Mouse (Mus musculus): ENCODE measurements around the gene Padi3. TPM values are rescaled to one million over a fixed set of nuclear protein-coding genes. Genes with fewer than 3 reads are reported as not detected.

Padi3 gene
- polyA plus RNA-seq, 1 experiment: not detected

- Histone ChIP-seq H3K27ac (ENCODE audit: insufficient read depth, low read length) (no peak overlapping the region), H3K4me3 (ENCODE audit: insufficient read depth, low read length) (no peak overlapping the region), H3K4me1 (ENCODE audit: control insufficient read depth, insufficient read depth, low read length) (no peaks in the 10 kb centered on the region)
- TF ChIP-seq POLR2A (IDR thresholded peaks at IDR 0.05; ENCODE audit: extremely low read depth, insufficient read depth, low read length) (no peak), CTCF (IDR thresholded peaks at IDR 0.05; ENCODE audit: extremely low read depth, insufficient read depth, low read length) (peak; percentile 58)
These were observed 11.5 kb upstream of the Padi3 start for GRCm38 (mm10) chr4:140821988-140822387.

DNA sequence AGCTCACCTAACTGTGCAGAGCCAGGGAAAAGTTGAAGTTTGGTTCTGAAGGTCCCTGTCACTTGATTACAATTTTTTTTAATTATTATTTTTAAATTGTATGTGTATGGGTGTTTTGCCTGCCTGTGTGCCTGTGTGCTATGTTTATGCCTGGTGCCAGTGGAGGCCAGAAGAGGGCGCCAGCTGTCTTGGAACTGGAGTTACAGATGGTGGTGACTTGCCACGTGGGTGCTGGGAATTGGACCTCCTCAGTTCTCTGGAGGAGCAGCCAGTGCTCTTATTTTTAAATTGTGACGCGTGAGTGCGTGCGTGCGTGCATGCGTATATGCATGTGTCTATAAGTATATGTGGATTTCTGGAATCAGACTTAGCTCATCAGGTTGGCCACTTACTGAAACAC lies 7.0 kb upstream of the Padi3 start:
- no peak overlapping the region for H3K4me3 ChIP-seq (ENCODE audit: insufficient read depth, low read length)
- TF ChIP-seq POLR2A (IDR thresholded peaks at IDR 0.05; ENCODE audit: extremely low read depth, insufficient read depth, low read length): no peak
- TF ChIP-seq CTCF (IDR thresholded peaks at IDR 0.05; ENCODE audit: extremely low read depth, insufficient read depth, low read length): no peak
- no peak overlapping the region for H3K27ac ChIP-seq (ENCODE audit: insufficient read depth, low read length)
- H3K4me1 ChIP-seq (ENCODE audit: control insufficient read depth, insufficient read depth, low read length): no peaks in the 10 kb centered on the region

DNA sequence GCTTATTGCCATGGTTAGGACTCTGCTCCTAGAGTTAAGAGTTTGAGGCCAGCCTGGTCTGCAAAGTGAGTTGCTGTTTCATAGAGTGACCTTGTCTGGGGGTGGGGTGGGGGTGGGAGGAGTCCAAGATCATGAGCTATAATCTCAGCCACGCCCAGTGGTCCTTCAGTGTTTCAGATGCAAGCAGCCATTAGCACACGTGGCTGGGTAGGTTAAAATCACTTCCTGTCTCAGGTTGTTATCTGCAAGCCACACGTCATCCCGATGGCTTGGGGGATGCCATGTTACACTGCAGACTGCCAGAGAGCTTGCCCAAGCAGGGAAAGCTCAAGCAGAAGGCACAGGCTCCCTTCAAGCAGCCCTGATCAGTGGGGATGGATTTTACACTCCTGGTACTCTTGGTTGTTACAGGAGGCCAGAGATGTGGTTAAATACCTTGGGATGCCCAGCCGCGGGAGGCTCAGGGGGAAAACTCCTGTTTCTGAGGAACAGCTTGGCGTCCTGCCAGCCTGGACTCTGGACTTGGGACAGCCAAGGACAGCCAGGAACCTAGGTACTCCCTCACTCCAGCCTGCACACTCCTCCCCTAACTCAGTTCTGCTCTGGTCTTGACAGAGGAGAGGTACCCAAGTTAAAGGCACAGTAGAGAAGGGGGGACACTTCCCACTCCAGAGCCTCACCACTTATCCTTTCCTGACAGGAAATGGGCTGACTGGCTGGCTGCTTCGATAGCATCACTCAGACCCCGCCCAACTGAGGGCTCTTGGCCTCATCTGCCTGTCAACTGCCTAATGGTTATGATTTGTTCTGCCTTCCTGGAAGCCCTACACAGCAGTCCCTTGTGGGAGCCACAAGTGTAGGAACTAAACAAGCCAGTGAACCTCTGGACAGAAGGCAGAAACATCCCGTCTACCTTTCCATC lies 5.8 kb upstream of the Padi3 start:
- no peak overlapping the region for H3K27ac ChIP-seq (ENCODE audit: insufficient read depth, low read length)
- H3K4me1 ChIP-seq (ENCODE audit: control insufficient read depth, insufficient read depth, low read length): no peaks in the 10 kb centered on the region
- TF ChIP-seq CTCF (IDR thresholded peaks at IDR 0.05; ENCODE audit: extremely low read depth, insufficient read depth, low read length) (no peak), POLR2A (IDR thresholded peaks at IDR 0.05; ENCODE audit: extremely low read depth, insufficient read depth, low read length) (no peak)
- H3K4me3 ChIP-seq (ENCODE audit: insufficient read depth, low read length): no peak overlapping the region

DNA sequence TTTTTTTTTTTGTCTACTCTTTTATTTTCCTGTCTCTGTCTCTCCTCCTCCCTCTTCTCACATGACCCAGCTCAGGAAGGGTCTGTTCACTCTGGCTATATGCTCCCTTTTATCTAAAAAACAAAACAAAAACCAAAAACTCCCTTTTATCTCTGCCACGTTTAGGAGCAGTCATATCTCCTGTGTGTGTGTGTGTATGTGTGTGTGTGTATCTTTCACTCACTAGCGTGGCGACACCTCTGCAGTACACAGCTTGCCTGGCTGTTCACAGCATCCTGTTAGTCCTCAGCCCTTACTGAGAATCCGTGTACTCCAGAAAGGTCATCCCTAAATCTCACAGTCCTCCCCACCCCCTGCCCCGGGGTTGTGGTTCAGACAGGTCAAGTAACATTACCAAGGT lies 5.0 kb upstream of the Padi3 start:
- no peak overlapping the region for H3K27ac ChIP-seq (ENCODE audit: insufficient read depth, low read length)
- H3K4me1 ChIP-seq (ENCODE audit: control insufficient read depth, insufficient read depth, low read length): no peaks in the 10 kb centered on the region
- TF ChIP-seq POLR2A (IDR thresholded peaks at IDR 0.05; ENCODE audit: extremely low read depth, insufficient read depth, low read length): no peak
- no peak for TF ChIP-seq CTCF (IDR thresholded peaks at IDR 0.05; ENCODE audit: extremely low read depth, insufficient read depth, low read length)
- H3K4me3 ChIP-seq (ENCODE audit: insufficient read depth, low read length): no peak overlapping the region

DNA sequence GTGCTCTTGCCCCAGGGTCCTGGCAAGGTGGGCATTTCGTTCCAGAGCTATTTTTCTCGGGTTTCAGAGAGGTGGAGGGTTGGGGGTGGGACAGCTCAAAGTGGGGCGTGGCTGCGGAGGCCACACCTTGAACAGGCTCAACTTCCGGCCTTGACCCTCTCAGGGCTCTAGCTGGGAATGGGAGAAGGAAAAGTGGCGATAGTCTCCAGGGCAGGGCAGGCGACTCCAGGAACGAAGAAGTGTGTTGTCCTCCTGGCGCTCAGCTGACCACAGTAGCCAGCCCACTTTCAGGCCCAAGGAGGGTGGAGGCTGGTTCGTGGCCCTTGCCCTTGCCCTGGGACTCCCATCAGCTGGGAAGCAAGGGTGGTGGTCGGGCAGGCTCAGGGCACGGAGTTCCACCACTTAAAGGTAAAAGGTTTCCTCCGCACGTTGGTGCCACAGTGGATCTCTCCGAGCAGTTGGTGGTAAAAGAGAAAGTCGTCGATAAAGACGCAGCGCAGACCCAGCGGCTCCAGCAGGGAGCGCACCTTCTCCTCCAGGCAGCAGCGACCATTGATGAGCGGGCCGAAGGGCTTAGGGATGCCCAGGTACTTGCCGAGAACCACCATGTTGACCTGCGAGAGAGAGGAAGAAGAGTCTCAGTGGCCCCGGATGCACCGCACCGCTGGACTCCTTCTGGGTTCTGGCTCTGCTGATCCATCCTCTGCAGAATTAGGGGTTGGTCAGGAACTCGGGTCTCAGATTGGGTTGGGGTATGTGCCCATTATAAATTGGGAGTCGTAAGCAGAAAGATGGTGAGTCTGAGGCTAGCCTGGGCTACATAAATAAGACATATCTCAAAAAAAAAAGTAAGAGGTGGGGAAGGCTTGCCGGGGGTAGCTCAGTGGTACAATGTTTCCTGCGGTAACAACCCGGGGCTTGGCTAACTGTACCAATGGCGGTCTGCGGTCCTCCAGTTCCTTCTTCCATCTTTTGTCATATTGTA lies 4.1 kb upstream of the Padi3 start:
- no peak for TF ChIP-seq POLR2A (IDR thresholded peaks at IDR 0.05; ENCODE audit: extremely low read depth, insufficient read depth, low read length)
- TF ChIP-seq CTCF (IDR thresholded peaks at IDR 0.05; ENCODE audit: extremely low read depth, insufficient read depth, low read length): 0 out of 2 replicates have a peak, but pooled peaks have one; percentile 38
- Histone ChIP-seq H3K4me1 (ENCODE audit: control insufficient read depth, insufficient read depth, low read length) (no peaks in the 10 kb centered on the region), H3K27ac (ENCODE audit: insufficient read depth, low read length) (no peak overlapping the region), H3K4me3 (ENCODE audit: insufficient read depth, low read length) (no peak overlapping the region; the same call in 1 of the 2 replicates)

GRCm38 (mm10) chr4:140813358-140814185 lies 3.1 kb upstream of the Padi3 start:
- Histone ChIP-seq H3K27ac (ENCODE audit: insufficient read depth, low read length) (no peak overlapping the region), H3K4me3 (ENCODE audit: insufficient read depth, low read length) (no peak overlapping the region), H3K4me1 (ENCODE audit: control insufficient read depth, insufficient read depth, low read length) (no peaks in the 10 kb centered on the region)
- no peak for TF ChIP-seq POLR2A (IDR thresholded peaks at IDR 0.05; ENCODE audit: extremely low read depth, insufficient read depth, low read length)
- TF ChIP-seq CTCF (IDR thresholded peaks at IDR 0.05; ENCODE audit: extremely low read depth, insufficient read depth, low read length): no peak

DNA sequence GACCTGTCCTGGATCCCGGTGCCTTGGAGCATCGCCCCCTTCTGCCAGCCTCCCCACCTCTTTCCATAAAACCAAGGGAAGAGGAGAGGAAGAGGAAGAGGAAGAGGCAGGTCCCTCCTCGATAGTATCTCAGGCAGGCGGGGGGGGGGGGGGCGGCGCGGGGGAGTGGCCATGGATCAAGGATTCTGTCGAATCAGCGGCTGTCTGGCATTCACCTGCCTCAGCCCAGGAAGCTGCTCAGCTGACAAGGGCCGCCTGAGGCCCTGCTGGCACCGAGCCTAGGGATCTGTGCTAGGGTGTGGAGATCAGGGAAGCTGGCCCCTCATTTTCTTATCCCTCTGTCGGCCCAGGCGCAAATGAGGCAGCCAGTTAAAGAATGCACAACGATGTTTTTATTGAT lies 2.2 kb upstream of the Padi3 start:
- TF ChIP-seq POLR2A (IDR thresholded peaks at IDR 0.05; ENCODE audit: extremely low read depth, insufficient read depth, low read length): no peak
- no peak overlapping the region for H3K27ac ChIP-seq (ENCODE audit: insufficient read depth, low read length)
- no peaks in the 10 kb centered on the region for H3K4me1 ChIP-seq (ENCODE audit: control insufficient read depth, insufficient read depth, low read length)
- no peak overlapping the region for H3K4me3 ChIP-seq (ENCODE audit: insufficient read depth, low read length)

DNA sequence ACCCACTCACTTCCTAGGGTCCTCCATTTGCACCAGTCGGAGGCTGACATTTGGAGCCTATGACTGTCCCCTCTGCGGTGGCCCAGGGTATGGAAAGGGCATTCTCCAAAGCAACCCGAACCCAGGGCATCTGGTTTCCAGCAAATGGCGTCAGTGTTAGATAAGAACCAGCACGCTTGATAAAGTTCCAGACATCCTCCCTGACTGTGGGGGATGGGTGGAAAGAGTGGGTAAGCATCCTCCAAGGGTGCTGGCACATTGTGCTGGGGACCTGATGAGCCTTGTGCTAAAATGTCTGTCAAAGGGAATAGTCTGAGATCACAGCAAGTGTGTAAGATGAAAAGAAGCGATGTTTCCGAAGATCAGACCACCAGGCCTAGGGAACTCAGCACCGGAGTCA lies 1.7 kb upstream of the Padi3 start:
- Histone ChIP-seq H3K4me1 (ENCODE audit: control insufficient read depth, insufficient read depth, low read length) (no peaks in the 10 kb centered on the region), H3K4me3 (ENCODE audit: insufficient read depth, low read length) (no peak overlapping the region), H3K27ac (ENCODE audit: insufficient read depth, low read length) (no peak overlapping the region)
- TF ChIP-seq CTCF (IDR thresholded peaks at IDR 0.05; ENCODE audit: extremely low read depth, insufficient read depth, low read length) (no peak), POLR2A (IDR thresholded peaks at IDR 0.05; ENCODE audit: extremely low read depth, insufficient read depth, low read length) (no peak)

- TF ChIP-seq POLR2A (IDR thresholded peaks at IDR 0.05; ENCODE audit: extremely low read depth, insufficient read depth, low read length): no peak
- no peak for TF ChIP-seq CTCF (IDR thresholded peaks at IDR 0.05; ENCODE audit: extremely low read depth, insufficient read depth, low read length)
- no peak overlapping the region for H3K27ac ChIP-seq (ENCODE audit: insufficient read depth, low read length)
- no peak overlapping the region for H3K4me3 ChIP-seq (ENCODE audit: insufficient read depth, low read length)
These were observed 1.3 kb downstream of the Padi3 start for GRCm38 (mm10) chr4:140809118-140809517.

More at GRCm38 (mm10) chr4:140809118-140809517, 1.3 kb downstream of the Padi3 start:
- H3K4me1 ChIP-seq (ENCODE audit: control insufficient read depth, insufficient read depth, low read length): no peaks in the 10 kb centered on the region
